Mouse (Mus musculus) left cerebral cortex, adult 2 months (tissue): ENCODE measurements around the gene Dab1. TPM values are rescaled to one million over a fixed set of nuclear protein-coding genes. Genes with fewer than 3 reads are reported as not detected.

Experiments used
- DNase-seq, 2 experiments: peaks; one replicate each; pipeline ENCODE4 v3.0.0; 2021 to 2022; ENCODE audit warnings: low spot score in 2 of 2, mixed read lengths in 1 of 2; ENCODE audit errors: extremely low spot score in 1 of 2
- H3K27ac ChIP-seq: fragments of 200-600 bp; 2 replicates; pipeline ENCODE4 v1.8.1; 2022
- H3K4me3 ChIP-seq: fragments of 200-600 bp; 2 replicates; pipeline ENCODE4 v1.8.1; 2022
- CTCF ChIP-seq: fragments of 200-600 bp; IDR thresholded peaks from 2 replicates; pipeline ENCODE4 v1.8.1; 2022; ENCODE audit warnings: antibody characterized with exemption, mild to moderate bottlenecking, moderate library complexity
- intact Hi-C: fragments of 180-260 bp; cut with DNase I; formaldehyde crosslinking; loops from one replicate; pipeline ENCODE4 v1.15.1; 2025
- total RNA-seq, 2 experiments: library from RNA; stranded (reverse); gene quantifications; 2 replicates each; pipeline ENCODE4 v1.2.3; 2021

Gene Dab1
- total RNA-seq, 2 experiments from 2014 or later: 121 to 131 TPM

DNA sequence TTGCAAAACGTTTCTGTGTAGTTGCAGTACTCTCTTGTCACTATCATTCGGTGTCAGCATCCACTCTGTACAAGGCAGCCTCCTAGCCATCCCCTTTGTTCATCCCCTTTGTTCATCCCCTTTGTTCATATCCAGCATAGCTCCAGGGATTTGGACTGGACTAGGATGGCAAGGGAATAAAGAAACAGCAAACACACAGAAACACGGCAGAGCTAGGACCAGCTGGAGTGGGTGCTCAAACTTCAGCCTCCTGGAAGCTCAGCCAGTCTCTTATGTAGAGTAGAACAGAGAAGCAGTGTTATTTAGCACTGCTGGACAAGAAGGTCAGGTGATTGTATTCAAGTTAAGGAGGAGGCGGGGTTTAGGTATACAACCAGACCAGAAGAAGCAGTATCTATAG, 853.8 kb downstream of the Dab1 start:
- intact Hi-C loops: no loop called here
- no peak for TF ChIP-seq CTCF

DNA sequence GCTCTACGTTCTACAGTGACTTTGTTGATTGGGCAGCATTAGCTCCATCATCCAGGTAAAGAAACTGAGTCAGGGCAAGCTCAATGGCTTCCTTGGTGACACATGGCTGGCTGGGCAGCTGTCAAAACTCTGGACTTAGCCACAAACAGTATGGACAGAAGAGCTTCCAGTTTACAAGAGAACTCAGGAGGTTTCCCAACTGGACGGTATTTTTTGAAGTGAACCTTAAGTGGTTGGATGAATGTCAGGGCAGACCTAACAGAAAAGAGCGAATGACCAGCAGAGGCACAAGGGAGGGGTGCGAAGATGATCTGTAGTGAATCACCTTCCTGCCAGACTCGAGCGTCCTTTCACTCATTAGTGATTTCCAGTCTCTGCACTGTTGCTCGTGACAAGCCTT, 857.7 kb downstream of the Dab1 start:
- Histone ChIP-seq H3K4me3 (no peak overlapping the region), H3K27ac (no peak overlapping the region; the same call in 1 of the 2 replicates)
- no peak for DNase-seq
- TF ChIP-seq CTCF: no peak
- intact Hi-C loops: no loop called here

More for the DNA sequence above, 853.8 kb downstream of the Dab1 start:
- H3K4me3 ChIP-seq: no peak overlapping the region
- DNase-seq: no peak
- H3K27ac ChIP-seq: no peak overlapping the region

DNA sequence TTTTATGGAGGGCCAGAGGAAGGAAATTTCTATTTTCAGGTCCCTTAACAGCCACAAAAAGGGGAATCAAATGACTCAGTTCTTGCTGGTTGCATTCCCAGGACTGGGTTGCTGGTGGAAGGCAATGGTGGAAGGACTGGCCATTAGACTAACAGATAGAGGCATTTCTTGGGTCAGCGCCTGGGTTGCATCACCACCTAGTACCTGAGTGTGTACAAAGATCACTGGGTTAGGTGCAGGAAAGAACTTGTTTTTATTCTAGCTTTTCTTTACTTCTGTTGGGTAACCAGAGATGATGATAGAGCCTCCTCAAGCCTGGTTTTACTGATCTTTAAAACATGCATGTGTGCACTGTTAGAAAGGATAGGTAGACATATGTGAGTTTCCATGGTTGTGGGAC, 864.8 kb downstream of the Dab1 start:
- no peak for DNase-seq
- Histone ChIP-seq H3K4me3 (no peak overlapping the region), H3K27ac (no peak overlapping the region)
- intact Hi-C loops: no loop called here
- no peak for TF ChIP-seq CTCF

DNA sequence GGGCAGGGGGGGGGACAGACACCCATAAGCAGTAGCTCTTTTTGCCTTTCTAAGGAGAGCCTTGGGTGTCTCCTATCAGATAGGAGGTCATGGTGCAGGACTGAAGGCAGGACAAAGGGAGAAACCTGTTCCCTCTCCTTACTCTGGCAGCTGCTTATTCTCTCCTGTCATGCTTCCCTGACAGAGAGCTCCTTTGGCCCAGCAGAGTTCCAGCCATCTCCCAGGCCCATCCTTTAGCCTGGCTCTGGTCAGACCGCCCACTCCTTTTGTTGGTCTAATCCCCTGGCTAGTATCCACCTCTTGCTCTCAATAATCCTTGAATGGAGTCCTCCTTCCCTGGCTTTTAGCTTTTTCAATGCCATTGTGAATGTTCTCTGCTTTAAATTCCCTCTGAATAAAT, 878.1 kb downstream of the Dab1 start:
- no peak for TF ChIP-seq CTCF
- Histone ChIP-seq H3K27ac (no peak overlapping the region), H3K4me3 (no peak overlapping the region)
- intact Hi-C loops: no loop called here
- no peak for DNase-seq

DNA sequence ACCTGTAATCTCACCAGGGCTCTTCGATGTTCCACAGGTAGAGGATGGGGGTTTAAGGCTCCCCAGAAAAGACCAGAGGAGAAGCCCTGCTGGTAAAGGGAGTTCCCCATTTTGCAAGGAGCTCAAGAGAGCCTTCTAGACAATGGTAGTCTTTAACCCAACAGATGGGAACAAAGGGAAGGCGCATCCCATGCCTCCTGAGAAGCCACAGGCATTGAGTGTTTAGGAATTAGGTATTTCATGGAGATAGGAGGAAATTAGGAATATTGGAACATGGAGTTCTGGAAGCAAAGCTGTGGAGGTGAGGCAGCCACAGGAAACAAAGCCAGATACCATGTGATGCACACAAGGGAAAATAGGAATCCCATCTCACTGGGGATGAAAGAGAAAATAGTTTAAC, 881.0 kb downstream of the Dab1 start:
- no peak for TF ChIP-seq CTCF
- no peak for DNase-seq
- no peak overlapping the region for H3K27ac ChIP-seq
- H3K4me3 ChIP-seq: no peak overlapping the region
- intact Hi-C loops: no loop called here

DNA sequence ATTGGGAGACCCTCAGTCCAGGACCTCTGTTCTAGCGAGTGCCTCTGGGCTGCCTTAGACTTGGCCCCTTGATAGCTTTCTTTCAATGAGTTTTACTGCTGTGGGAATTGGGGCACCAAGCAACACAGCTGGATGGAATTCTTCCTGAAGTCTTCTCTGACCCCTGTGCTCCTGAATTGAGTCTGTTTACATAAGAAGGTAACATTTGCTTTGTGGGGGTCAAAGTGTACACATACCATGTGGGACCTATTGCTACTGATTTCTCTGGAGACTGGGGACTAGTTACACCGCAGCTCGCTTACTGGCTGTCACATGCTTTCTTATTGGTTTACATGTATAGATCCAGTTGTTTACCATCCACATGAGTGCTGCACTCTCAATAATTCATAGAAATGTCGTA, 881.5 kb downstream of the Dab1 start:
- no peak overlapping the region for H3K4me3 ChIP-seq
- intact Hi-C loops: no loop called here
- H3K27ac ChIP-seq: no peak overlapping the region
- TF ChIP-seq CTCF: no peak
- no peak for DNase-seq

DNA sequence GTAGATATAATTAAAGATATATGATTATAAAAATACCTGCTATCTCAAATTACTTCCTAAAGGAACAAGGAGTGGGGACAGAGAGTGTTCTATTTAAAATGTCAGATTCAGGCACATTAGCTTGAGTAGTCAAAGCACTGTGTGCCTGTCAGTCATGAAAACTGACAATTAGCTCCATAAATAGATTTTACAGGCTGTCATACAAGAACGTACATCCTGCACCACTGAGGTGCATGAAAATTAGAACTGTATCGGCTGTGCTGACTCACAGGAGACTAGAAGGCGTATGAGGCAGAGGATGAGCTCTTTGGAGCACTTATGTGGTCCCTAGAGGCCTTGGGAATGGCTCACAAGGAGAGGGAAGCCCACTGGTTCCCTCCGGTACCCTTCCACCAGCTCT, 882.1 kb downstream of the Dab1 start:
- H3K4me3 ChIP-seq: no peak overlapping the region
- no peak for DNase-seq
- TF ChIP-seq CTCF: no peak
- H3K27ac ChIP-seq: peak overlapping the region; percentile 19; the same call in 1 of the 2 replicates
- intact Hi-C loops: no loop called here

DNA sequence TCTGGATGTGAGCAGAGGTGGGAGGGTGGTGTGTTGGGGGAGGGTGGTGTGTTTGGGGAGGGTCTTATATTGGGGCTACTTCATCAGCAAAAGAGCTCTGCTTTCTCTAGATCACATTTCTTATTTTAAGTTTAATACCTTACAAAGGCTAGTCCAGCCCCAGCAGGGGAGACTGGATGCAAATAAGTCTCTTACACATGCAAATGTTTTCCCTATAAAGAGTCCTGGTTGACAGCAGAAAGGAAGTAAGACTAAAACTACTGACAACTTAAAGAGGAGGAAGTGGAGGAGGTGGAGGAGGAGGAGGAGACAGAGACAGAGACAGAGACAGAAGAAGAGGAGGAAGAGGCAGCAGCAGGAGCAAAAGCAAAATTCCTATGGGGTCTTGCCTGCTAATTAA, 885.8 kb downstream of the Dab1 start:
- intact Hi-C loops: no loop called here
- Histone ChIP-seq H3K27ac (no peak overlapping the region), H3K4me3 (no peak overlapping the region)
- DNase-seq: no peak
- no peak for TF ChIP-seq CTCF

DNA sequence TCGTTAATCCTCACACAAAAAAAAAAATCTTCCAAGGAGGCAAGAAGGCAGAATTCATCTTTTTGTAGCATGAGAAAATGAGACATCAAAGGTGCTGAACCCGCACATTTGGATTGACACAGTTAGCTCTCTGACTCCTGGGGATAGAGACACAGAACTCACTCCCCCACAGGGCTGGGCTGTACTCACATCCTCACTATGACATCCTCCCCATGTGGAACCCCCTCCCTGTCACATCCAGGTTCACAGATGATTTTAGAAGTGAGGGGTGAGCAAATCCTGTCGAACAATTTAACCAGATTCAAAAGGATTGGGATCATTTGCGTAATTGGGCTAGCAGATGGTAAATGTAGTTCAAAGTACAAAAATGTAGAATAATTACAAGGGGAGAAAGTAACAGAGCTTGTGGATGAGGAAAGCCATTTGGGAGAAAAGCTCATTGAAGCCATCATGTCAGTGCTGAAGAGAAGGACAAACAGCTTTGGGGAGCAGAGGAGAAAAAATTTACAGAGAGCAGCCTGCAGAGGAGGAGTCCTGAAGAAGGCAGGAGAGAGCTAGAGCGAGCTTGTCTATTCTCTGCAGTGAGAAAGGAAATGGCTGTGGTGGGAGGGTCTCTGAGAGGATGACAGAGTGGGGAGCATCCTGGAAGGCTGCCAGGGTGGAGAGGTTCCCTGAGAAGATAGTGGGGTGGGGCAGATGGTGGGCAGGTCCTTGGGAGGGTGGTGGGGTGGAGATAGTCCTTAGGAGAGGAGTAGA, 890.2 kb downstream of the Dab1 start:
- Histone ChIP-seq H3K4me3 (no peak overlapping the region), H3K27ac (0 out of 2 replicates have a peak overlapping the region, but pooled peaks have one; percentile 15)
- DNase-seq: no peak
- no peak for TF ChIP-seq CTCF
- intact Hi-C loops: no loop called here

DNA sequence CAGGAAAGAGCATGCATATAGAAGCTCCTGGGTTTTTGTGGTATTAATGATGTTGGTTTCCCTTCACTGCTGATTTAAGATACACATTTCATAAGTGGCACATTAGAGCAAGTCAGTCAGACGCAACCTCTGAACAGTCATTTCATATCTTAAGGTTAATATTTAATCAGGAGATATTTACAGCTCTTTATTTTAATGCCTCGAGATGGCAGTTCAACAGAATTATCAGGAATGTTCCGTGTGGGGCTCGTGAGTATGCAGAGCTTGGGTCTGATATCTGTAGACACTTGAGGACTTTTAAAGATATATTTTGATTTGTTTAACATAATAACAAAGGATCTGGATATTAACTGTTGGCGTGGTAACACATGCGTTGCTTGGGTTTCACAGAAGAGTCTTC, 892.7 kb downstream of the Dab1 start:
- no peak for TF ChIP-seq CTCF
- H3K27ac ChIP-seq: no peak overlapping the region
- no peak overlapping the region for H3K4me3 ChIP-seq
- no peak for DNase-seq
- intact Hi-C loops: loop anchor here (5.0 kb wide), 1 partner anchor 380 kb away; no protein-coding TSS in a partner anchor

DNA sequence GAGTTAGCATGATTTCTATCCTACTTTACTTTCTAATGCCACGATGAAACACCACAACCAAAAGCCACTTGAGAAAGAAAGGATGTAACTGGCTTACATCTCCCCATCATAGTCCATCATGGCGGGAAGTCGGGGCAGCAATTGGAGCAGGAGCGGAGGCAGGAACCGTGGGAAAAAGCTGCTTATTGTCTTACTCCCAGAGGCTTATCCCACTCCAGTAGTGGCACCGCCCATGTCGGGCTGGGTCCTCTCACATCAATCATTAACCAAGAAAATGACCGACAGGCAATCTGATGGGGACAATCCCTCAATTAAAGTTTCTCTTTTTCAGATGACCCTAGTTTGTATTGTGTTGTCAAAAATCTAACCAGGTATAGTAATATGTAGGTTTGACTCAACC, 893.4 kb downstream of the Dab1 start:
- intact Hi-C loops: loop anchor here (5.0 kb wide), 1 partner anchor 380 kb away; no protein-coding TSS in a partner anchor
- H3K4me3 ChIP-seq: no peak overlapping the region
- TF ChIP-seq CTCF: no peak

DNA sequence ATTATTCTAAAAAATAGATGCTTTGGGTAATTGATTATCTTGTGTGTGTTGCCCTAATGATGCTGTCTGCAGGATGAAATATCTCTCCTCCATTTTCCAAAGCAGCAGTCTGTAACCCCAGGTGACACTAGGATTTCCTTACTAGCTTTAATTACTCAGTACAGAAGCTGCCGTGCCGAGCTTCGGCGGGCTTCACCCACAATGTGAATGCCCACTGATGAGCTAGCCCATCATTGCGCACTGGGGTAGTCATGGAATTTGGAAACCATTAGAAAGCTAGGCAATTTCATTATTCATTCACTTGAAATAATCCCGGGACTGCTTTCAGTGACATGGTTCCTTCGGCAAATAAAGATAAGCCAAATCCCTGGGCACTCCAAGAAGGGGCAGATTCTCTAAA, 894.5 kb downstream of the Dab1 start:
- Histone ChIP-seq H3K4me3 (no peak overlapping the region), H3K27ac (no peak overlapping the region)
- DNase-seq: no peak
- intact Hi-C loops: loop anchor here (5.0 kb wide), 1 partner anchor 379 kb away; no protein-coding TSS in a partner anchor
- no peak for TF ChIP-seq CTCF

More for the DNA sequence above, 893.4 kb downstream of the Dab1 start:
- no peak overlapping the region for H3K27ac ChIP-seq
- DNase-seq: no peak

DNA sequence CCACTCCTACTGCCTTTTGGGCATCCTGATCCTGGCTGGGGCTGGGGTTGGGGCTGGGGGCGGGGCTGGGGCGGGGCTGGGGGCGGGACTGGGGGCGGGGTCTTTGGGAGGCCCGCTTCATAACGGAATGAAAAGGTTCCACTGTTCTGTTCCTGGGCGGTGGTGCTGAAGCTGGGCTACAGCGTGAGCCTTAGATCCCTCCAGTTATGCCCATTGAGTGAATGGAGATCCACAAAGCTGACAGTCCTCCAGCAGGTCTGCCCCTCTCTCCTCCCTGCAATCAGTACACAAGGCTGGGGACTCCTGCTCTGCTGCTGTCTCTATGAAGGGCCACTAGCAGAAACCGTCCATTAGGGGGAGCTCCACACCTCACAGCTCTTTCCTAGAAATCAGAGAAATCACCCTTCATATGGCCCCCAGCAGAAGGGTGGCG, 895.4 kb downstream of the Dab1 start:
- Histone ChIP-seq H3K27ac (no peak overlapping the region), H3K4me3 (no peak overlapping the region)
- DNase-seq: peak; percentile 28 to 35
- intact Hi-C loops: loop anchor here (5.0 kb wide), 1 partner anchor 378 kb away; no protein-coding TSS in a partner anchor
- TF ChIP-seq CTCF: peak; percentile 68
